Mouse (Mus musculus) olfactory bulb, adult 2 months (tissue): ENCODE measurements around the gene Gclc.

Source experiments
- CTCF ChIP-seq: fragments of 200-500 bp; IDR thresholded peaks from 2 replicates; pipeline ENCODE4 v1.5.1; 2012; ENCODE audit warnings: low read depth, mild to moderate bottlenecking, low read length, moderate library complexity; ENCODE audit not compliant: insufficient read depth
- POLR2A ChIP-seq: fragments of 200-500 bp; IDR thresholded peaks from 2 replicates; pipeline ENCODE4 v1.6.1; 2012; ENCODE audit warnings: mild to moderate bottlenecking, low read depth, low read length, moderate library complexity; ENCODE audit not compliant: insufficient read depth

GRCm38 (mm10) chr9:77737298-77738041, 16.9 kb upstream of the Gclc start:
- TF ChIP-seq CTCF (no peak), POLR2A (no peak)
